In genomic region chr5:13127121-13127520, GRCm38 (mm10) we compare ENCODE assay signal across 13 mouse cellular contexts. TPM values are rescaled to one million over a fixed set of nuclear protein-coding genes. Genes with fewer than 3 reads are reported as not detected.
DNase-seq lines count a peak whose midpoint lies in the region; ATAC-seq and TF ChIP-seq lines count a peak whose summit lies in the region.
"Had no signal": no experiment of that assay in that cellular context is flagged by ENCODE, and none has a peak within 500 bp of the region (broad histone marks: within the 10 kb centered on the region; RNA-seq: fewer than 3 reads in every experiment).

No protein-coding gene starts in this region.

- H3K4me1 ChIP-seq in lung, embryonic 14.5 days (ENCODE audit: insufficient read depth): no peaks in the 10 kb centered on the region
- 0 out of 2 replicates have a peak, but pooled peaks cover 11% of the 10 kb centered on the region for H3K4me1 ChIP-seq in embryonic facial prominence, embryonic 15.5 days
- 0 out of 2 replicates have a peak, but pooled peaks cover 3% of the 10 kb centered on the region for H3K4me1 ChIP-seq in kidney, embryonic 14.5 days (ENCODE audit: control insufficient read depth, insufficient read depth, low read length)
- H3K4me1 ChIP-seq: heart, embryonic 15.5 days had no signal

- H3K9me3 ChIP-seq in lung, embryonic 14.5 days (ENCODE audit: low read depth, low read length): no peaks in the 10 kb centered on the region
- H3K9me3 ChIP-seq in embryonic facial prominence, embryonic 15.5 days (replicated peaks): no peaks in the 10 kb centered on the region
- H3K9me3 ChIP-seq in kidney, embryonic 14.5 days (ENCODE audit: control insufficient read depth, low read length): no peaks in the 10 kb centered on the region
- H3K9me3 ChIP-seq: heart, embryonic 15.5 days; midbrain, embryonic 13.5 days had no signal

- H3K27ac ChIP-seq in lung, embryonic 14.5 days (ENCODE audit: low read depth): no peak overlapping the region
- no peak overlapping the region for H3K27ac ChIP-seq in embryonic facial prominence, embryonic 15.5 days (replicated peaks)
- no peak overlapping the region for H3K27ac ChIP-seq in kidney, embryonic 14.5 days (ENCODE audit: low read depth, low read length)
- H3K27ac ChIP-seq: heart, embryonic 15.5 days; midbrain, embryonic 13.5 days had no signal

- peak; percentile 47 for DNase-seq in lung, embryonic 14.5 days
- no peak for DNase-seq in lung, postnatal 10 days
- DNase-seq in adipocyte (ENCODE audit: low spot score): peak; percentile 80
- peak; percentile 51 for DNase-seq in retina, embryonic 14.5 days (ENCODE audit: low spot score)
- DNase-seq in right cerebral cortex, postnatal 36 days (ENCODE audit: low spot score in 2 of 2): no peak
- DNase-seq: adrenal gland, postnatal 14 days; cerebellum, postnatal 36 days; kidney, postnatal 10 days; left cerebral cortex, postnatal 4 days had no signal

- no peaks in the 10 kb centered on the region for H3K27me3 ChIP-seq in lung, embryonic 14.5 days (ENCODE audit: insufficient read depth, low read length)
- no peaks in the 10 kb centered on the region for H3K27me3 ChIP-seq in embryonic facial prominence, embryonic 15.5 days
- no peaks in the 10 kb centered on the region for H3K27me3 ChIP-seq in kidney, embryonic 14.5 days (ENCODE audit: control insufficient read depth, insufficient read depth, low read length)
- H3K27me3 ChIP-seq: heart, embryonic 15.5 days; midbrain, embryonic 13.5 days had no signal

- peak; percentile 30 for TF ChIP-seq CTCF in lung, embryonic 14.5 days (IDR thresholded peaks at IDR 0.05; ENCODE audit: low read depth)

- no peak overlapping the region for H3K4me3 ChIP-seq in lung, embryonic 14.5 days (ENCODE audit: low read depth, low read length)
- H3K4me3 ChIP-seq in embryonic facial prominence, embryonic 15.5 days (replicated peaks): peak overlapping the region; percentile 11; the same call in 1 of the 2 replicates
- H3K4me3 ChIP-seq in kidney, embryonic 14.5 days (ENCODE audit: low read length): no peak overlapping the region
- H3K4me3 ChIP-seq: heart, embryonic 15.5 days; midbrain, embryonic 13.5 days had no signal

- H3K9ac ChIP-seq in lung, embryonic 14.5 days: no peak overlapping the region
- H3K9ac ChIP-seq in embryonic facial prominence, embryonic 15.5 days: no peak overlapping the region
- no peak overlapping the region for H3K9ac ChIP-seq in kidney, embryonic 14.5 days (ENCODE audit: low read depth, low read length)
- H3K9ac ChIP-seq: heart, embryonic 15.5 days; midbrain, embryonic 13.5 days had no signal

- H3K4me2 ChIP-seq in lung, embryonic 14.5 days: no peak overlapping the region
- 0 out of 2 replicates have a peak overlapping the region, but pooled peaks have one; percentile 50 for H3K4me2 ChIP-seq in embryonic facial prominence, embryonic 15.5 days (replicated peaks)
- no peak overlapping the region for H3K4me2 ChIP-seq in kidney, embryonic 14.5 days (replicated peaks; ENCODE audit: low read depth, low read length)
- H3K4me2 ChIP-seq: heart, embryonic 15.5 days; midbrain, embryonic 13.5 days had no signal

- ATAC-seq in lung, embryonic 14.5 days (ENCODE audit: insufficient read depth): 0 out of 2 replicates have a peak, but pooled peaks have one; percentile 35
- no peak for ATAC-seq in embryonic facial prominence, embryonic 15.5 days (ENCODE audit: insufficient number of reproducible peaks, low FRiP score, low TSS enrichment, low read depth)
- ATAC-seq in kidney, embryonic 14.5 days (ENCODE audit: low FRiP score, low TSS enrichment): no peak
- ATAC-seq: midbrain, embryonic 13.5 days had no signal

- 63% methylated on average over 3 of the region's 3 CpGs for WGBS in lung, embryonic 14.5 days
- WGBS in embryonic facial prominence, embryonic 15.5 days: 50% methylated on average over 3 of the region's 3 CpGs
- WGBS in kidney, embryonic 14.5 days: 76% methylated on average over 3 of the region's 3 CpGs

- no peaks in the 10 kb centered on the region for H3K36me3 ChIP-seq in lung, embryonic 14.5 days (ENCODE audit: insufficient read depth)
- no peaks in the 10 kb centered on the region for H3K36me3 ChIP-seq in embryonic facial prominence, embryonic 15.5 days
- no peaks in the 10 kb centered on the region for H3K36me3 ChIP-seq in kidney, embryonic 14.5 days (ENCODE audit: control insufficient read depth, insufficient read depth, low read length)
- H3K36me3 ChIP-seq: heart, embryonic 15.5 days; midbrain, embryonic 13.5 days had no signal

RNA-seq across cellular contexts. Expression of gene Sema3a, which starts 1.9 kb away (rescaled TPM):
- 41.3 and 47.6 TPM in 2 replicates for polyA plus RNA-seq in lung, embryonic 14.5 days (2014; fragmentation: Nextera tagmentation; extraction: Ambion mirVana)
- polyA plus RNA-seq in embryonic facial prominence, embryonic 15.5 days (2015; fragmentation: Nextera tagmentation; extraction: Ambion mirVana): 31.7 and 32.1 TPM in 2 replicates
- 16.5 and 30.7 TPM in 2 replicates for polyA plus RNA-seq in kidney, embryonic 14.5 days (2014; fragmentation: Nextera tagmentation; extraction: Ambion mirVana)

Comparison
In these comparisons a context has a peak if more than half of its experiments do, and no peak if none do; other contexts are left out.
1. DNase-seq: peak in lung, embryonic 14.5 days (single experiment), adipocyte (single experiment) and retina, embryonic 14.5 days (single experiment); none in lung, postnatal 10 days (single experiment) and right cerebral cortex, postnatal 36 days (0 of 2).